Mouse (Mus musculus) limb, embryonic 15.5 days (tissue): ENCODE results near the gene Cnot2. TPM values are rescaled to one million over a fixed set of nuclear protein-coding genes. Genes with fewer than 3 reads are reported as not detected.

ENCODE experiments used
- ATAC-seq: fragments of 200-750 bp; cut with Nextera tagmentation; 2 replicates; pipeline ENCODE4 v1.8.0; 2017; ENCODE audit warnings: low read depth, moderate TSS enrichment; ENCODE audit not compliant: insufficient number of reproducible peaks, low FRiP score, low TSS enrichment
- H3K27ac ChIP-seq: fragments of 300-500 bp; sonication (generic); 2 replicates; pipeline ENCODE4 v1.5.1; 2015; ENCODE audit warnings: moderate library complexity, mild to moderate bottlenecking, inconsistent platforms
- H3K27me3 ChIP-seq: fragments of 300-500 bp; sonication (generic); 2 replicates; pipeline ENCODE4 v1.6.1; 2015; ENCODE audit warnings: inconsistent platforms
- H3K36me3 ChIP-seq: fragments of 300-500 bp; sonication (generic); 2 replicates; pipeline ENCODE4 v1.6.1; 2015; ENCODE audit warnings: inconsistent platforms
- H3K4me1 ChIP-seq: fragments of 300-500 bp; sonication (generic); 2 replicates; pipeline ENCODE4 v1.6.1; 2015; ENCODE audit warnings: inconsistent platforms
- H3K4me2 ChIP-seq: fragments of 300-500 bp; sonication (generic); 2 replicates; pipeline ENCODE4 v1.6.1; 2015; ENCODE audit warnings: mild to moderate bottlenecking, inconsistent platforms
- H3K4me3 ChIP-seq: fragments of 300-500 bp; sonication (generic); 2 replicates; pipeline ENCODE4 v1.5.1; 2015; ENCODE audit warnings: mild to moderate bottlenecking, inconsistent platforms
- H3K9ac ChIP-seq: fragments of 300-500 bp; sonication (generic); 2 replicates; pipeline ENCODE4 v1.6.1; 2015; ENCODE audit warnings: inconsistent platforms
- H3K9me3 ChIP-seq: fragments of 300-500 bp; sonication (generic); 2 replicates; pipeline ENCODE4 v1.6.1; 2016; ENCODE audit warnings: inconsistent platforms
- WGBS: fragments of 180-500 bp; shearing (Covaris S2); methylation state at CpG from one replicate; pipeline ENCODE4 v1.1.7; 2015; 5-methylcytosine and 5-hydroxymethylcytosine counted together
- polyA plus RNA-seq: library from polyadenylated mRNA; unstranded; fragments of >200 nt; fragmentation: Nextera tagmentation; extraction: Ambion mirVana; gene quantifications from 2 replicates; pipeline ENCODE4 v1.2.1, GENCODE M21; 2015

Cnot2 gene
- polyA plus RNA-seq, 1 experiment from 2014 or later: 108 TPM

- H3K9me3 ChIP-seq: no peaks in the 10 kb centered on the region
- no peaks in the 10 kb centered on the region for H3K36me3 ChIP-seq
- no peaks in the 10 kb centered on the region for H3K27me3 ChIP-seq
- H3K4me2 ChIP-seq: no peak overlapping the region
- ATAC-seq: no peak
- WGBS: 33% methylated on average over 2 of the region's 2 CpGs
- no peak overlapping the region for H3K9ac ChIP-seq
- no peak overlapping the region for H3K4me3 ChIP-seq
- peaks cover 3% of the 10 kb centered on the region; the same call in 1 of the 2 replicates for H3K4me1 ChIP-seq
- H3K27ac ChIP-seq: no peak overlapping the region
Measured at GRCm38 (mm10) chr10:116554434-116554833, 26.9 kb downstream of the Cnot2 start.

- Histone ChIP-seq H3K27ac (no peak overlapping the region), H3K4me2 (no peak overlapping the region)
- WGBS: 19% methylated on average over 4 of the region's 4 CpGs
Measured at GRCm38 (mm10) chr10:116547958-116548357, 33.4 kb downstream of the Cnot2 start.

GRCm38 (mm10) chr10:116546177-116546576, 35.1 kb downstream of the Cnot2 start:
- no peak overlapping the region for H3K9ac ChIP-seq
- ATAC-seq: no peak
- no peak overlapping the region for H3K27ac ChIP-seq
- no peaks in the 10 kb centered on the region for H3K4me1 ChIP-seq
- H3K36me3 ChIP-seq: no peaks in the 10 kb centered on the region
- no peaks in the 10 kb centered on the region for H3K9me3 ChIP-seq
- WGBS: 62% methylated on average over 3 of the region's 3 CpGs
- H3K4me3 ChIP-seq: no peak overlapping the region
- H3K4me2 ChIP-seq: no peak overlapping the region
- H3K27me3 ChIP-seq: no peaks in the 10 kb centered on the region

More at GRCm38 (mm10) chr10:116547958-116548357, 33.4 kb downstream of the Cnot2 start:
- H3K4me1 ChIP-seq: no peaks in the 10 kb centered on the region
- no peaks in the 10 kb centered on the region for H3K27me3 ChIP-seq
- H3K9ac ChIP-seq: no peak overlapping the region
- no peaks in the 10 kb centered on the region for H3K36me3 ChIP-seq
- ATAC-seq: no peak
- no peaks in the 10 kb centered on the region for H3K9me3 ChIP-seq
- no peak overlapping the region for H3K4me3 ChIP-seq

- no peak overlapping the region for H3K4me2 ChIP-seq
- H3K36me3 ChIP-seq: no peaks in the 10 kb centered on the region
- no peaks in the 10 kb centered on the region for H3K4me1 ChIP-seq
- WGBS: 86% methylated on average over 1 of the region's 1 CpGs
- no peaks in the 10 kb centered on the region for H3K27me3 ChIP-seq
- H3K9me3 ChIP-seq: no peaks in the 10 kb centered on the region
- no peak overlapping the region for H3K27ac ChIP-seq
- H3K4me3 ChIP-seq: no peak overlapping the region
- H3K9ac ChIP-seq: no peak overlapping the region
- ATAC-seq: no peak
Measured at GRCm38 (mm10) chr10:116543061-116543460, 38.2 kb downstream of the Cnot2 start.

GRCm38 (mm10) chr10:116540750-116541149, 40.6 kb downstream of the Cnot2 start:
- no peaks in the 10 kb centered on the region for H3K9me3 ChIP-seq
- H3K4me1 ChIP-seq: no peaks in the 10 kb centered on the region
- 89% methylated on average over 5 of the region's 5 CpGs for WGBS
- H3K4me2 ChIP-seq: no peak overlapping the region
- ATAC-seq: no peak
- no peak overlapping the region for H3K27ac ChIP-seq
- no peak overlapping the region for H3K9ac ChIP-seq
- no peaks in the 10 kb centered on the region for H3K36me3 ChIP-seq
- no peaks in the 10 kb centered on the region for H3K27me3 ChIP-seq
- no peak overlapping the region for H3K4me3 ChIP-seq

GRCm38 (mm10) chr10:116537495-116537894, 43.8 kb downstream of the Cnot2 start:
- ATAC-seq: no peak
- no peak overlapping the region for H3K9ac ChIP-seq
- no peak overlapping the region for H3K27ac ChIP-seq

GRCm38 (mm10) chr10:116534278-116534677, 47.0 kb downstream of the Cnot2 start:
- no peak overlapping the region for H3K27ac ChIP-seq
- H3K36me3 ChIP-seq: no peaks in the 10 kb centered on the region
- WGBS: 26% methylated on average over 3 of the region's 3 CpGs

More at GRCm38 (mm10) chr10:116537495-116537894, 43.8 kb downstream of the Cnot2 start:
- H3K27me3 ChIP-seq: no peaks in the 10 kb centered on the region
- H3K4me3 ChIP-seq: no peak overlapping the region
- no peaks in the 10 kb centered on the region for H3K36me3 ChIP-seq
- H3K4me1 ChIP-seq: peaks cover 3% of the 10 kb centered on the region; the same call in 1 of the 2 replicates
- H3K9me3 ChIP-seq: no peaks in the 10 kb centered on the region
- H3K4me2 ChIP-seq: no peak overlapping the region
- 88% methylated on average over 3 of the region's 3 CpGs for WGBS

GRCm38 (mm10) chr10:116532561-116532960, 48.8 kb downstream of the Cnot2 start:
- Histone ChIP-seq H3K9ac (no peak overlapping the region), H3K9me3 (no peaks in the 10 kb centered on the region), H3K27ac (no peak overlapping the region), H3K4me3 (no peak overlapping the region), H3K4me2 (no peak overlapping the region), H3K36me3 (no peaks in the 10 kb centered on the region), H3K27me3 (no peaks in the 10 kb centered on the region), H3K4me1 (peaks cover 6% of the 10 kb centered on the region; the same call in 1 of the 2 replicates)
- WGBS: 72% methylated on average over 3 of the region's 3 CpGs
- ATAC-seq: no peak

More at GRCm38 (mm10) chr10:116534278-116534677, 47.0 kb downstream of the Cnot2 start:
- Histone ChIP-seq H3K27me3 (no peaks in the 10 kb centered on the region), H3K4me2 (no peak overlapping the region), H3K9me3 (no peaks in the 10 kb centered on the region), H3K9ac (no peak overlapping the region), H3K4me3 (no peak overlapping the region), H3K4me1 (peaks cover 3% of the 10 kb centered on the region; the same call in 1 of the 2 replicates)
- ATAC-seq: no peak

GRCm38 (mm10) chr10:116531063-116531462, 50.2 kb downstream of the Cnot2 start:
- no peak overlapping the region for H3K4me3 ChIP-seq
- no peaks in the 10 kb centered on the region for H3K27me3 ChIP-seq
- 0 out of 2 replicates have a peak, but pooled peaks cover 2% of the 10 kb centered on the region for H3K36me3 ChIP-seq
- ATAC-seq: no peak
- 89% methylated on average over 3 of the region's 3 CpGs for WGBS
- no peak overlapping the region for H3K9ac ChIP-seq
- H3K27ac ChIP-seq: no peak overlapping the region
- no peak overlapping the region for H3K4me2 ChIP-seq
- no peaks in the 10 kb centered on the region for H3K9me3 ChIP-seq
- H3K4me1 ChIP-seq: peaks cover 6% of the 10 kb centered on the region; the same call in 1 of the 2 replicates

- Histone ChIP-seq H3K4me2 (no peak overlapping the region), H3K27me3 (no peaks in the 10 kb centered on the region), H3K9me3 (no peaks in the 10 kb centered on the region), H3K4me3 (no peak overlapping the region), H3K27ac (no peak overlapping the region), H3K4me1 (no peaks in the 10 kb centered on the region), H3K36me3 (no peaks in the 10 kb centered on the region), H3K9ac (no peak overlapping the region)
- ATAC-seq: no peak
- 83% methylated on average over 1 of the region's 1 CpGs for WGBS
Measured at GRCm38 (mm10) chr10:116519588-116519987, 61.7 kb downstream of the Cnot2 start.

- H3K27me3 ChIP-seq: no peaks in the 10 kb centered on the region
- no peak for ATAC-seq
- H3K4me2 ChIP-seq: no peak overlapping the region
- no peak overlapping the region for H3K4me3 ChIP-seq
- H3K9me3 ChIP-seq: no peaks in the 10 kb centered on the region
- no peaks in the 10 kb centered on the region for H3K4me1 ChIP-seq
- H3K36me3 ChIP-seq: peaks cover 5% of the 10 kb centered on the region; the same call in 1 of the 2 replicates
- 90% methylated on average over 6 of the region's 6 CpGs for WGBS
- H3K9ac ChIP-seq: no peak overlapping the region
- H3K27ac ChIP-seq: no peak overlapping the region
Measured at GRCm38 (mm10) chr10:116515590-116515989, 65.7 kb downstream of the Cnot2 start.

- Histone ChIP-seq H3K36me3 (peaks cover 5% of the 10 kb centered on the region; the same call in 1 of the 2 replicates), H3K4me2 (no peak overlapping the region), H3K27ac (no peak overlapping the region), H3K27me3 (no peaks in the 10 kb centered on the region), H3K4me3 (no peak overlapping the region), H3K9ac (no peak overlapping the region), H3K4me1 (no peaks in the 10 kb centered on the region), H3K9me3 (no peaks in the 10 kb centered on the region)
- 92% methylated on average over 4 of the region's 4 CpGs for WGBS
- ATAC-seq: no peak
Measured at GRCm38 (mm10) chr10:116515158-116515557, 66.2 kb downstream of the Cnot2 start.

- H3K9ac ChIP-seq: no peak overlapping the region
- H3K9me3 ChIP-seq: no peaks in the 10 kb centered on the region
- no peak overlapping the region for H3K4me2 ChIP-seq
- H3K27me3 ChIP-seq: no peaks in the 10 kb centered on the region
- WGBS: 74% methylated on average over 7 of the region's 7 CpGs
- no peak overlapping the region for H3K4me3 ChIP-seq
- H3K36me3 ChIP-seq: peaks cover 5% of the 10 kb centered on the region; the same call in 1 of the 2 replicates
- no peaks in the 10 kb centered on the region for H3K4me1 ChIP-seq
- H3K27ac ChIP-seq: no peak overlapping the region
- no peak for ATAC-seq
Measured at GRCm38 (mm10) chr10:116513254-116513635, 68.1 kb downstream of the Cnot2 start.
